Mouse (Mus musculus) lung, postnatal 25 days (tissue): ENCODE results near the gene Prdx4.
"Not testable (repeated sequence)": the region's sequence is repeated elsewhere in the genome, so short reads cannot be mapped to it uniquely, and the experiment has no call there.

Source experiments
- DNase-seq: peaks from one replicate; pipeline ENCODE4 v3.0.0; 2022; ENCODE audit warnings: low spot score

The Prdx4 gene

DNA sequence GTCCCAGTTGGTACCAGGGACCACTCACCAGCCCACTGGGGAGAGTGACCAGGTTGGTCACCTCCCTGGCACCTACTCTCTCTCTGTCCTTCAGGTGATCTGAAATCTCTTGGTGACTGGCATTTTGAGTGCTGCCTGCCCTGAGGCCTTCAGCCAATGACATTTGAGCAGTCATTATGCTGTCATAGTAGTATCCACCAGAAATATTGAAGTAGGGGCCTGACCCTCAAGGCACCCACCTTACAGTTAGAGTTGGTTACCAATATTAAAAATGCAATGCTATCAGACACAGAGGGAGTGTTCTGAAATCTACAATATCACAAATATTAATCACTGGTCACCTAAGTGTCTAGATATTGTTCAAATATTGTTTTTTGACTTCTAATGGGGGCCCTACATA, at the start of gene Prdx4:
TSS of gene Prdx4 (minus strand) at position 101 of the 400 bp plus-strand sequence.
- DNase-seq = no peak

GRCm38 (mm10) chrX:155376538-155376937, 36.0 kb upstream of the Prdx4 start:
- peak; percentile 12 for DNase-seq

DNA sequence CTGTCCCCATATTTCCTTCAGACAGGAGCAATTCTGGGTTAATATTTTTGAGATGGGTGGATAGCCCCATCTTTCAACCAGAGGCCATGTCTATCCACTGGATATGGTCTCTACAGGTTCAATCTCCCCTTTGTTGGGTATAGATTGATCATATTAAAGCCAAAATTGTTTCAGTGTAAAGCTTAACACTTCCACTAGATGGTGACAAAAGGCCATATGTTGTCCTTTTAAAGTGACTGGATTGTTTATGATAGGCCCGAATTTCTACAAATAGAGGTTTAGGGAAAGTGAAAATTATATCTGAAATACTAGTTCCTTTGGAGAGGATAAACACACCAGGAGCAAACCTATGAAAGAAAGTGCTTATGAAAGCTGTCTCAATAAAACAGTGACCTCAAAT, 34.9 kb upstream of the Prdx4 start:
- no peak for DNase-seq

- DNase-seq = not testable (repeated sequence)
Observed at GRCm38 (mm10) chrX:155370110-155370509, 29.6 kb upstream of the Prdx4 start.

- no peak for DNase-seq
Observed at GRCm38 (mm10) chrX:155365095-155365494, 24.5 kb upstream of the Prdx4 start.

DNA sequence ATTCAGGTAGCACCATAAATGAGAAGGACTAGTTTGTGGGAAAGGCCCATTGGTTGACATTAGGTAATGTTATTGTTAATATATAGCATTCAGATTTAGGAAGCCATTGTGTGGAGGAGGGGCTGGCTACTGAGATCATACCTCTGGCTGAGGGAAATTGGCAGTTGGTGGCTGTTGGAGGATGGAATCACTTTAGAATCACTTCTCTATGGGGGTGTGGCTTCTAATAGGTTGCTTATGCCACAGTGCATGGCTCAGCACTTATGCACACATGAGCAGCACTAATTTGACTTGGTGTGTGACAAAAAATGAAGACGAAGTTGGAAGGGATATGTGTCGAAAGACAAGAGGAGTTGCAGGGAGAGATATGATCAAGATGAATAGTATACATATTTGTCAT, 5.7 kb upstream of the Prdx4 start:
- DNase-seq = no peak

DNA sequence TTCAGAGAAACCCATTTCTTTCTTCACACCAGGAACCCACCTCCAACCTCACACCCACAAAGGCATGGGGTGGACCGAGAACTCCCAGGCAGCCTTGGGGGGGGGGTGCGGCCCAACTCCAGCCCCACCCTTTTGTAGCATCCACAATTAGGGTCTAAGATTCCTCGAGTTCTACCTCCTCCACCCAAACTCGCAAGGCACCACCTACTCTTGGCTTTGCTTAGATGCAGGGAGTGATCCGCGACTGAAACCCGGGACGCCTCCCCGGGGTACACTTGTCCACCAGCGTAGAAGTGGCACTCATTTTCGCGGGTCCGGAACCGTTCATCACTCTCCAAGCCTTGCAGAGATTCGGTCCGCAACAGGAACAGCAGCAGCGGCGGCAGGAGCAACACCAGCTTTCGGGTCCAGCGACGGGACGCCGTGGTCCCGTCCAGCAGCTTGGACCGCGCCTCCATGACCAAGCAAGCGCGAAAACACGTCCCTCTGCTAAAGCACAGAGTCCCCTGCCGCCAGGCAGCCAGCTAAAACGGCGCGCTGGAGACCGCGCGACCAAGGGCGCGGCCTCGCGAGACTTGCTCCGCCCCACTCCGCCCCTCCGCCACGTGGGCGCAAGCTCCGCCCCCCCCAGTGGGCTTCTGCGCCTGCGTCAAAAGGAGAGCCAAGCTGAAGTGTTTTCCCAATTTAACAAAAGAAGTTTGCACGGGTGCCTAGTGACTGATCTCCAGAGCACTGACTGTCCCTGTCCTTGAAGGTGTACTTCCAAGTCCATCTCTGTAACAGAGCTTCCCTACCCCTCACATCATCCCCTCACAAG, 2.4 kb downstream of the Prdx4 start:
- DNase-seq = peak; percentile 79

DNA sequence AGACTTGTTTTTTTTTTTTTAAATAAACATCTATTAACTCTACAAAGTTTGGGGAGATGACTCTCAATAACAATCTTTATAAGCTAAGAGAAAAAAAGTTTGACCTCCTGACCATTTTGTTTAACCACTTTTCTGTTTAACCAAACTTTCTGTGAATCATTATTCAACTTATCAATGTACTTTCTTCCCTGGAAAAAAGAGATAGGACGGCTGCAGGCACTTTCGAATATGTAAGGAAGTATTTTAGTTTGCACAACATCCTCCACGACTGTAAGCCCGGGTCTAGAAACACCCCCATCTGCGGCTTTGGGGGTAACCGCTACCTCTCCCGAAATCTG, 3.0 kb downstream of the Prdx4 start:
- no peak for DNase-seq

- peak; percentile 32 for DNase-seq
Observed at GRCm38 (mm10) chrX:155318005-155318404, 22.5 kb downstream of the Prdx4 start.

DNA sequence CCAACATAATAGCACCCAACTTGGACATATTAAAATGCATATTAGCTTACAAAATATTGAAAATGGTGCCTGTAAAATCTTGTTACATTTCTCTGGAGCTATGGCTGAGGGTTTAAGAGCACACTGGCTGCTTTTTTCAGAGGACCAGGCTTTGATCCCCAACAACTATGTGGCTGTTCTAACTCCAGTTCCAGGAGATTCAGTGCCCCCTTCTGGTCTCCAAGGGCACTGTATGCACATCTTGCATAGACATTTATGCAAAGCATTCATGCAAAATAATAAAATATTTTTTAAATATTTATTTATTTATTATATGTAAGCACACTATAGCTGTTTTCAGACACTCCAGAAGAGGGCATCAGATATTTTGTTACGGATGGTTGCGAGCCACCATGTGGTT, 34.2 kb downstream of the Prdx4 start:
- no peak for DNase-seq

DNA sequence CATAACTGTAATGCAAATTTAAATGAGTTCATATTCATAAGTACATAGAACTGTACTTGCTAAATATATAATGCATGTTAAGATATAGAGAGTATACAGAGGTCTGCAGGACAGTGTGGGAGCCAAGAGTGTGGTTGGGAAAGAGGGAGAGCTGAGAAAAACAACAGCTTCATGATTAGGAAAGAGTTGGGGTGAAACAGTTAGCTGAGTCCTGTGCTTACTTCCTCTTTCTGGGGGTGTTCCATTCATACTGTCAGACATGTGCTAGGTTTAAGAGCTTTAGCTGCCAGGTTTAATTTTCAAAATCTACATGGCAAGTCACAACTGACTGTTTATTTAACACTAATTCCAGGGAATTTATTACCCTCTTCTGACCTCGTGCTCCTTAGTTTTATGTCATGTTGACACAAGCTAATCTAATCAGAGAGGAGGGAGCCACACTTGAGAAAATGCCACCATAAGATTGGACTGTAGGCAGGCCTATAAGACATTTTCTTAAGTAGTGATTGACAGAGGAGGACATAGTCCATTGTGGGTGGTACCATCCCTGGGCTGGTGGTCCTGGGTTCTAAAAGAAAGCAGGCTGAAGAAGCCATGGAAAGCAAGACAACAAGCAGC, 60.0 kb downstream of the Prdx4 start:
- DNase-seq = no peak

- no peak for DNase-seq
Observed at GRCm38 (mm10) chrX:155278483-155278882, 62.1 kb downstream of the Prdx4 start.
